Mouse (Mus musculus) stomach, embryonic 14.5 days (tissue): Measurements from ENCODE around the gene Ackr3. TPM values are rescaled to one million over a fixed set of nuclear protein-coding genes. Genes with fewer than 3 reads are reported as not detected.

Source experiments
- ATAC-seq: fragments of 200-750 bp; cut with Nextera tagmentation; 2 replicates; pipeline ENCODE4 v1.8.0; 2017; ENCODE audit warnings: low read depth, moderate TSS enrichment; ENCODE audit not compliant: insufficient number of reproducible peaks, insufficient read depth, low FRiP score
- H3K27ac ChIP-seq: fragments of 300-500 bp; sonication (generic); 2 replicates; pipeline ENCODE4 v1.5.1; 2014; ENCODE audit warnings: mild to moderate bottlenecking, low read length, moderate library complexity, mixed read lengths
- H3K27me3 ChIP-seq: fragments of 300-500 bp; sonication (generic); 2 replicates; pipeline ENCODE4 v1.6.1; 2014; ENCODE audit warnings: low read length, control low read depth, mixed read lengths; ENCODE audit not compliant: control insufficient read depth, insufficient read depth
- H3K36me3 ChIP-seq: fragments of 300-500 bp; sonication (generic); 2 replicates; pipeline ENCODE4 v1.6.1; 2014; ENCODE audit warnings: mild to moderate bottlenecking, control low read depth, low read length, moderate library complexity, mixed read lengths; ENCODE audit not compliant: control insufficient read depth, insufficient read depth
- H3K4me1 ChIP-seq: fragments of 300-500 bp; sonication (generic); 2 replicates; pipeline ENCODE4 v1.6.1; 2014; ENCODE audit warnings: low read length, control low read depth, mixed read lengths; ENCODE audit not compliant: control insufficient read depth, insufficient read depth
- H3K4me2 ChIP-seq: fragments of 300-500 bp; sonication (generic); replicated peaks from 2 replicates; pipeline ENCODE4 v1.6.1; 2014; ENCODE audit warnings: low read depth, low read length, control low read depth
- H3K4me3 ChIP-seq: fragments of 300-500 bp; sonication (generic); 2 replicates; pipeline ENCODE4 v1.5.1; 2014; ENCODE audit warnings: low read depth, low read length, control low read depth
- H3K9ac ChIP-seq: fragments of 300-500 bp; sonication (generic); replicated peaks from 2 replicates; pipeline ENCODE4 v1.6.1; 2014; ENCODE audit warnings: low read depth, mild to moderate bottlenecking, control low read depth, low read length, moderate library complexity, mixed read lengths
- H3K9me3 ChIP-seq: fragments of 300-500 bp; sonication (generic); 2 replicates; pipeline ENCODE4 v1.6.1; 2016; ENCODE audit warnings: low read depth, low read length, control low read depth; ENCODE audit not compliant: control insufficient read depth
- WGBS: fragments of 180-500 bp; shearing (Covaris S2); extraction: QIAGEN DNeasy Blood & Tissue Kit; methylation state at CpG from one replicate; pipeline ENCODE4 v1.1.7; 2014; 5-methylcytosine and 5-hydroxymethylcytosine counted together
- polyA plus RNA-seq: library from polyadenylated mRNA; unstranded; fragments of >200 nt; fragmentation: Nextera tagmentation; extraction: Ambion mirVana; gene quantifications from 2 replicates; pipeline ENCODE4 v1.2.1, GENCODE M21; 2014

The Ackr3 gene
- polyA plus RNA-seq, 1 experiment from 2014 or later, result 37.0 TPM

GRCm38 (mm10) chr1:90236640-90237039 is 32.9 kb downstream of the Ackr3 start:
- Histone ChIP-seq H3K9ac (no peak overlapping the region), H3K4me1 (no peaks in the 10 kb centered on the region), H3K4me2 (no peak overlapping the region), H3K4me3 (no peak overlapping the region), H3K36me3 (no peaks in the 10 kb centered on the region), H3K9me3 (no peaks in the 10 kb centered on the region), H3K27ac (no peak overlapping the region), H3K27me3 (no peaks in the 10 kb centered on the region)
- ATAC-seq, result no peak
- WGBS, result 85% methylated on average over 2 of the region's 2 CpGs

GRCm38 (mm10) chr1:90238095-90238888 is 34.5 kb downstream of the Ackr3 start:
- no peak for ATAC-seq
- Histone ChIP-seq H3K27ac (no peak overlapping the region), H3K9me3 (no peaks in the 10 kb centered on the region), H3K9ac (no peak overlapping the region), H3K4me3 (no peak overlapping the region), H3K27me3 (no peaks in the 10 kb centered on the region), H3K4me1 (no peaks in the 10 kb centered on the region), H3K4me2 (no peak overlapping the region), H3K36me3 (no peaks in the 10 kb centered on the region)
- 79% methylated on average over 9 of the region's 9 CpGs for WGBS

DNA sequence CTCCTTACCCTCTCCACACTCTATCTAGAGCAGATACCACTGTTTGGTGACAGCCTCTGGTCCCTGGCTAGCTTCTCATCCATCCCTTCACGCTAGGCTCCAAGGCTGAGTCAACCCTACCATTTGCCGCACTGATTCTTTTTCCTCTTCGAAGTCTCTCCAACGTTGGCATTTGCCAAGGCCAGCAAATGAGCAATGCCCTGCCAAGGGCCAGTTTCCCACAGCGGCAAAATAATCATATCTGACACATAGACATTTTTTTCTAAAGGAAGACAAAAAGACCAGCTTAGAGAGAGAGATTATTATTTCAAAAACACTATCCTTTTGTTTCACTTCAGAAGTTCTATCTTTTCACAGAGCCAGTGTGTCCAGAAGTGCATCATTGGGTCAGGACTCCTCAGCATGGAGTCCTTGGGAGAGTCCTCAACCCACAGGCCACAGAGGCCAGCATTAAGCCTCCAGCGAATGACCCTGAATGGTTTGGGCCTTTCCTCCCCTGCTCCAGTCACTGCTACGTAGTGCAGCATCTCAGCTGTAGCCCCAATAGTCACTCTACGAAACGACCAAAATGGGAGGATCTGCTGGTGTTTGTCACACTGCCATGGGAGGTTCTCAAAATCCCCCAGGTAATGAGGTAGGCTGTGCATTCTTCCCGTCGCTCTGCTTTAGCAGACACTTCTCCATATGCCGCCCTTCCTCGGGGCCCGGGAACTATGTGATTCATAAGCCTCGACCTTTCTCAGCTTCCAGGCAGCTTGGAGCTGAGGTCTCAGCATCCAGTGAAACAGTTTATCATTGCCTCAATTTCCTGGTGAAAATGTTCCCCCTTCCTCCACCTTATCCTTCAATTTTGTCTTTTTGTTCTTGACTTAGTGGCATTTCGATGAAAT is 35.8 kb downstream of the Ackr3 start:
- no peaks in the 10 kb centered on the region for H3K27me3 ChIP-seq
- no peaks in the 10 kb centered on the region for H3K4me1 ChIP-seq
- H3K4me3 ChIP-seq, result no peak overlapping the region
- no peak overlapping the region for H3K4me2 ChIP-seq
- WGBS, result 84% methylated on average over 16 of the region's 16 CpGs
- H3K9me3 ChIP-seq, result no peaks in the 10 kb centered on the region
- no peaks in the 10 kb centered on the region for H3K36me3 ChIP-seq
- H3K27ac ChIP-seq, result no peak overlapping the region
- H3K9ac ChIP-seq, result no peak overlapping the region
- ATAC-seq, result no peak

GRCm38 (mm10) chr1:90240287-90240686 is 36.5 kb downstream of the Ackr3 start:
- Histone ChIP-seq H3K4me3 (no peak overlapping the region), H3K9me3 (no peaks in the 10 kb centered on the region), H3K36me3 (no peaks in the 10 kb centered on the region), H3K4me1 (no peaks in the 10 kb centered on the region), H3K9ac (no peak overlapping the region), H3K27me3 (no peaks in the 10 kb centered on the region), H3K27ac (no peak overlapping the region), H3K4me2 (no peak overlapping the region)
- peak; percentile 46; the same call in 1 of the 2 replicates for ATAC-seq
- WGBS, result 68% methylated on average over 4 of the region's 4 CpGs

GRCm38 (mm10) chr1:90242444-90242989 is 38.7 kb downstream of the Ackr3 start:
- no peaks in the 10 kb centered on the region for H3K27me3 ChIP-seq
- H3K9ac ChIP-seq, result no peak overlapping the region
- H3K4me2 ChIP-seq, result no peak overlapping the region
- no peak for ATAC-seq
- no peaks in the 10 kb centered on the region for H3K36me3 ChIP-seq
- H3K4me1 ChIP-seq, result no peaks in the 10 kb centered on the region
- no peak overlapping the region for H3K4me3 ChIP-seq
- no peaks in the 10 kb centered on the region for H3K9me3 ChIP-seq
- 71% methylated on average over 8 of the region's 8 CpGs for WGBS
- no peak overlapping the region for H3K27ac ChIP-seq

DNA sequence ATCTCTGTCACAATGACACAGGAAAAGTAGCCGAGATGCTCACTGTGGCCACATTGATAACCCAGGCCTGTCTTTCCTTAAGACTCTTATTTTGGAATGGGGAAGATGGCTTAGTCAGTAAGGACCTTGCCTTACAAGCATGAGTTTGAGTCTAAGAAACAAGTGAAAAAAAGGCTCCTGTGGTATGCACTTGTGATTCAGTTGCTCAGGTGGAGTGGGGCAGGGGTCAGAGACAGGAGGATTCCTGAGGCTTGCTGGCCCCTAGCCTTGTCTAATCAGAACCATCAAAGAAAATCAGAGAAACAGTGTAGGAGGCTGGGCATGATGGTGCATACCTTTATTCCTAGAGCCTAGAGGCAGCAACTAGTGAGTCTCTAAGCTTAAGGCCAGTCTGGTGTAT is 40.8 kb downstream of the Ackr3 start:
- H3K4me3 ChIP-seq, result no peak overlapping the region
- H3K36me3 ChIP-seq, result no peaks in the 10 kb centered on the region
- no peak overlapping the region for H3K9ac ChIP-seq
- no peak for ATAC-seq
- no peaks in the 10 kb centered on the region for H3K4me1 ChIP-seq
- H3K4me2 ChIP-seq, result no peak overlapping the region
- WGBS, result 92% methylated on average over 1 of the region's 1 CpGs
- no peaks in the 10 kb centered on the region for H3K27me3 ChIP-seq
- no peaks in the 10 kb centered on the region for H3K9me3 ChIP-seq
- no peak overlapping the region for H3K27ac ChIP-seq

- no peak overlapping the region for H3K27ac ChIP-seq
- H3K4me1 ChIP-seq, result no peaks in the 10 kb centered on the region
- no peaks in the 10 kb centered on the region for H3K27me3 ChIP-seq
- no peak for ATAC-seq
- H3K36me3 ChIP-seq, result no peaks in the 10 kb centered on the region
- no peaks in the 10 kb centered on the region for H3K9me3 ChIP-seq
- H3K9ac ChIP-seq, result no peak overlapping the region
- H3K4me3 ChIP-seq, result no peak overlapping the region
- 86% methylated on average over 7 of the region's 7 CpGs for WGBS
- no peak overlapping the region for H3K4me2 ChIP-seq
Measured at GRCm38 (mm10) chr1:90245533-90245932, 41.8 kb downstream of the Ackr3 start.

GRCm38 (mm10) chr1:90246035-90246434 is 42.3 kb downstream of the Ackr3 start:
- H3K27me3 ChIP-seq, result no peaks in the 10 kb centered on the region
- H3K9ac ChIP-seq, result no peak overlapping the region
- ATAC-seq, result no peak
- no peak overlapping the region for H3K27ac ChIP-seq
- H3K36me3 ChIP-seq, result no peaks in the 10 kb centered on the region
- no peaks in the 10 kb centered on the region for H3K9me3 ChIP-seq
- H3K4me2 ChIP-seq, result no peak overlapping the region
- 0 out of 2 replicates have a peak, but pooled peaks cover 2% of the 10 kb centered on the region for H3K4me1 ChIP-seq
- WGBS, result 72% methylated on average over 8 of the region's 8 CpGs
- H3K4me3 ChIP-seq, result no peak overlapping the region
